Mouse (Mus musculus) bone marrow macrophage, adult 2 months (primary cell): Measurements from ENCODE around the gene Tmem114.

Experiments
- CTCF ChIP-seq: IDR thresholded peaks from 2 replicates; pipeline ENCODE4 v1.5.1; 2012; ENCODE audit warnings: low read depth, mild to moderate bottlenecking, low read length, moderate library complexity
- POLR2A ChIP-seq: IDR thresholded peaks from 2 replicates; pipeline ENCODE4 v1.6.1; 2012; ENCODE audit warnings: mild to moderate bottlenecking, low read depth, low read length, borderline replicate concordance

DNA sequence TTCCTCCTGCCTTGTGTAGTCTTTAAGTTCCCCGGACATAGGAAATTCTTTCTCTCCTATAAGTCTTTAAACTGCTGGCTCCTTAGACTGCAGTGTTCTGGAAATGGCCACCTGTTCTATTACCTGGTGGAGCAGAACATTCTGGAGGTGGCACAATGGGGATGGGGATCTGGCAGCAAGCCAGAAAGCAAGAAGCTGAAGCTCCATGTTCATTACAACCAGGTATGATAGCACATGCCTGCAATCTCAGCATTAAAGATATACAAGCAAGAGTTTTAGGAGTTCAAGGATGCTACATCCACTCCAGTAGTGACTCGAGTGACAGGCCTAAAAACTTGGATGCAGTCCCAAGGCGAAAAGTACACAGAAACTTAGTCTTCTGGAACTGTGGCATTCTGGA lies 7.7 kb upstream of the Tmem114 start:
- TF ChIP-seq POLR2A (no peak), CTCF (no peak)
